Mouse (Mus musculus) forebrain, embryonic 10.5 days (tissue): ENCODE measurements at regions not wholly inside any gene's neighbourhood (a gene's known extent, or its start where the extent isn't known, plus 50 kb on each side); places are given as distances from the start of the nearest gene placed in this dataset.
"Not testable (repeated sequence)": the region's sequence is repeated elsewhere in the genome, so short reads cannot be mapped to it uniquely, and the experiment has no call there.

Experiments
- DNase-seq: peaks from one replicate; pipeline ENCODE4 v3.0.0-alpha.2; 2017; ENCODE audit warnings: low spot score; ENCODE audit errors: extremely low spot score
- H3K27ac ChIP-seq: fragments of 300-500 bp; sonication (generic); 2 replicates; pipeline ENCODE4 v1.5.1; 2016; ENCODE audit warnings: mild to moderate bottlenecking
- H3K27me3 ChIP-seq: fragments of 300-500 bp; sonication (generic); 2 replicates; pipeline ENCODE4 v1.6.1; 2016; ENCODE audit warnings: mild to moderate bottlenecking; ENCODE audit not compliant: poor library complexity, severe bottlenecking
- H3K36me3 ChIP-seq: fragments of 300-500 bp; sonication (generic); replicated peaks from 2 replicates; pipeline ENCODE4 v1.6.1; 2016; ENCODE audit warnings: mild to moderate bottlenecking, moderate library complexity
- H3K4me1 ChIP-seq: fragments of 300-500 bp; sonication (generic); 2 replicates; pipeline ENCODE4 v1.6.1; 2016
- H3K4me3 ChIP-seq: fragments of 300-500 bp; sonication (generic); 2 replicates; pipeline ENCODE4 v1.5.1; 2016; ENCODE audit warnings: mild to moderate bottlenecking, moderate library complexity
- H3K9me3 ChIP-seq: fragments of 300-500 bp; sonication (generic); 2 replicates; pipeline ENCODE4 v1.6.1; 2016; ENCODE audit warnings: mild to moderate bottlenecking, moderate library complexity
- WGBS: fragments of 180-500 bp; shearing (Covaris S2); methylation state at CpG from one replicate; pipeline ENCODE4 v1.1.7; 2016; 5-methylcytosine and 5-hydroxymethylcytosine counted together

GRCm38 (mm10) chr12:115257802-115258201 is 789.7 kb upstream of the Zfp386 start:
- Histone ChIP-seq H3K27me3 (no peaks in the 10 kb centered on the region), H3K4me3 (no peak overlapping the region), H3K27ac (no peak overlapping the region), H3K36me3 (no peaks in the 10 kb centered on the region), H3K9me3 (peaks cover 47% of the 10 kb centered on the region), H3K4me1 (no peaks in the 10 kb centered on the region)
- no peak for DNase-seq
- WGBS = 82% methylated on average over 1 of the region's 1 CpGs

DNA sequence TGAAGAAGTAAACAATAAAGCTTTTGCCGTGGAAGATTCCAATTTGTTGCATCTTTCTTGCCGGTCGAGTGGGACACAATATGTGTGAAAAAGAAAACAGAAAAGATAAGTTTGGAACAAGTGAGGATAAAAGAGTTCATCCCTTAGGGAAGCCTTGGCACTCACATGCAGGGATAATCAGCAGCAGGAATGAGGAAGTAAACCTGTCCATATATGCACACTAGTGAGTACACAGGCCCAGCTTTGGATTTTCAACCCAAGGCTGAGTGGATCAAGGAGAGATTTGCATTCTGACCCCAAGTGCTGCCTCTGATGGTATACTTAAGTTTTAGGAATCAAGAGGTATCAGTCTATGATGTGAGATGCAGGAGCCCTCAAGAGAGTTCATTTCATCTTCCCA is 788.8 kb upstream of the Zfp386 start:
- Histone ChIP-seq H3K4me1 (no peaks in the 10 kb centered on the region), H3K27me3 (no peaks in the 10 kb centered on the region), H3K27ac (no peak overlapping the region), H3K4me3 (no peak overlapping the region), H3K36me3 (no peaks in the 10 kb centered on the region), H3K9me3 (peaks cover 47% of the 10 kb centered on the region)
- DNase-seq = no peak
- WGBS = 88% methylated on average over 3 of the region's 3 CpGs

- H3K4me3 ChIP-seq, H3K27me3 ChIP-seq, H3K36me3 ChIP-seq, H3K4me1 ChIP-seq, H3K27ac ChIP-seq, DNase-seq: not testable (repeated sequence)
- H3K9me3 ChIP-seq = peaks cover 43% of the 10 kb centered on the region
These were observed 785.1 kb upstream of the Zfp386 start for GRCm38 (mm10) chr12:115262431-115262830.

GRCm38 (mm10) chr12:115276749-115277148 is 770.8 kb upstream of the Zfp386 start:
- H3K4me3 ChIP-seq, H3K36me3 ChIP-seq, H3K27me3 ChIP-seq, DNase-seq, H3K4me1 ChIP-seq, H3K27ac ChIP-seq: not testable (repeated sequence)
- peaks cover 26% of the 10 kb centered on the region for H3K9me3 ChIP-seq
- WGBS = 91% methylated on average over 1 of the region's 1 CpGs

DNA sequence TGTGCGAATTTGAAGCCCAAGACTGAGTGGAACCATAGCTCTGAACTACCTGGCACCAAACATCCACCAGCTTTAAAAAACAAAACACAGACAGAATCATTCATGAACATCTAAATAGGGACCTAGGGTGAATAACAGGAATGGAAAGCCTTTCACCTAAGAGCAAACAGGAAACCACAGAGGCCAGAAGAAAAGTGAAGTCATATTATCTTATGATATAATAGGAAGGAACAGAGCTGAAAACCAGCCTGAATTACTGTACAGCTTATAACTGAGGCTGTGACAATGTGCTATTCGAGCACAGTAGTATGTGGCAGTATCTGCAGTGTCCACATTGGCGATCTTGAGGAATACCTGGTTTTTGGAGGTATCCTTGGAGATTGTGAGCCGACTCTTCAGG is 753.8 kb upstream of the Zfp386 start:
- DNase-seq, H3K36me3 ChIP-seq, H3K4me1 ChIP-seq, H3K4me3 ChIP-seq, H3K27ac ChIP-seq, H3K27me3 ChIP-seq: not testable (repeated sequence)
- 74% methylated on average over 4 of the region's 4 CpGs for WGBS
- H3K9me3 ChIP-seq = peaks cover 22% of the 10 kb centered on the region

DNA sequence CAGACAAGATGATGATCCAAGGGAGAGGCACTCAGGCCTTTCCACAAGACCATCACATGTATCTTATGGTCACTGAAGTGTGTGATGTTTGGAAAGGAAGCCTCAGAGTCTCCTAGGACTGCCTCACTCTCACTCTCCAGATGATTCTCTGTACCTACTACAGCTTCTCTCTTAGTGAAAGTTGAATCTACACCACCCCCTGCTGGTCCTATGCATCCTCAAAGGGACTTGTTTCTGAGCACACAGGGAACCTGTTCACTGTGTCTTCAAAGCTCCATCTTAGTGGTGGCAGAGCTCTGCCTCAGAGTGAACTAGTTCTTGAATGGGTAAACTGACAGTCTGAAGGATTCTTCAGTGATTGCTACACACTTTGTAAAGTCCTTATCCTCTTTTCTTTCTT is 749.5 kb upstream of the Zfp386 start:
- DNase-seq, H3K4me3 ChIP-seq, H3K27me3 ChIP-seq, H3K36me3 ChIP-seq, H3K4me1 ChIP-seq, H3K27ac ChIP-seq: not testable (repeated sequence)
- H3K9me3 ChIP-seq = peaks cover 16% of the 10 kb centered on the region

DNA sequence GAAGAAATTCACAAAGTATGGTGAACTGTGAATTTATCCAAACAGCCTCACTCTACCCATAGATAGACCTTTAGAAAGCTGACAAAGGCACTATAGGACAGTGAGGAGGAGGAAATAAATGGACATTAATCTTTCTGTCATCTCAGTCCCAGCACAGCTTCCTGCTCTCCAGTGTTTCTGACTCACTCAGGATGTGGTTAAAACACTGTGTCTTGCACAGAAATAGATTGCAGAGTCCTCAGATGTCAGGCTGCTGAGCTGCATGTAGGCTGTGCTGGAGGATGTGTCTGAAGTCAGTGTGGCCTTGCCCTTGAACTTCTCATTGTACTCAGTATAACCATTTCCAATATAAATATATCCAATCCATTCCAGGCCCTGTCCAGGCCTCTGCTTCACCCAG is 735.6 kb upstream of the Zfp386 start:
- no peak for DNase-seq

DNA sequence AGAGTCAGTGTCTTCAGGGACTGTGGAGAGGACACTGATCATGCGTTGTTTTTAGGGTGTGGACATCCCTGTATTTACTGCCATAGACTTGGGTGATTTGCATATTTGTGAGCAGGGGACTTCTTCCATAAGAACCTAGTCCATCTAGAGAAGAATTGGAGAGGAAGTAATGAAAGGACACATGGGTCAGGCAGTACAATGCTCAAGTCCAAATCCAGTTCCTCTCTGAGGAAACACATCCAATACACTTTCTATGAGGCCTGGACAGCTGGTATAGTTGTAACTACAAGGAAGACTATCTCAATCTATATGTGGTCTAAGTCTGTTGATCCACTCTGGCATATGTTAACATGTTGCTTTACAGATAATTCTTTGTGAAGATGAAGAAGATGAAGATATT is 734.9 kb upstream of the Zfp386 start:
- WGBS = 84% methylated on average over 1 of the region's 1 CpGs
- DNase-seq = not testable (repeated sequence)

More for the DNA sequence above, 735.6 kb upstream of the Zfp386 start:
- H3K4me1 ChIP-seq = no peaks in the 10 kb centered on the region
- H3K27ac ChIP-seq = no peak overlapping the region
- peaks cover 25% of the 10 kb centered on the region; the same call in 1 of the 2 replicates for H3K9me3 ChIP-seq
- no peaks in the 10 kb centered on the region for H3K27me3 ChIP-seq
- H3K36me3 ChIP-seq = no peaks in the 10 kb centered on the region
- no peak overlapping the region for H3K4me3 ChIP-seq

DNA sequence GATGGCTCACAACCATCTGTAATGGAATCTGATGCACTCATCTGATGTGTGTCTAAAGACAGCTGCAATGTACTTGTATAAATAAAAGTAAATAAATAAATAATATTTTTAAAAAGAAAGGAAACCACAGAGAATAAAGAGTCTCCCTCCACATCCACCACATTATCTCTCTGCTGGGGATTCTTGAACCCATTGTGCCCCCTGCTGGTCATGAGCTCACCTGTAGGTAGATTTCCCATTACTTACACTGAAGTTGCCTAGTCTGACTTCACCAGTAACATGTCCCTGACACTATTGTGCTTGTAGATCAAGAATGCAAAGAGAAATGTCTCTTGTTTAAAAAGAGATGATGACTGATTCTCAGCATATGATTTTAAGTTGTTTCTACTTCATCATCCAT is 726.9 kb upstream of the Zfp386 start:
- H3K36me3 ChIP-seq, H3K27me3 ChIP-seq, H3K4me1 ChIP-seq, DNase-seq, H3K27ac ChIP-seq, H3K4me3 ChIP-seq: not testable (repeated sequence)
- peaks cover 21% of the 10 kb centered on the region for H3K9me3 ChIP-seq

More for the DNA sequence above, 734.9 kb upstream of the Zfp386 start:
- peaks cover 21% of the 10 kb centered on the region; the same call in 1 of the 2 replicates for H3K9me3 ChIP-seq
- not testable (repeated sequence) for H3K27me3 ChIP-seq, H3K27ac ChIP-seq, H3K4me1 ChIP-seq, H3K4me3 ChIP-seq, H3K36me3 ChIP-seq

GRCm38 (mm10) chr12:115328439-115328838 is 719.1 kb upstream of the Zfp386 start:
- no peak for DNase-seq
- WGBS = 60% methylated on average over 1 of the region's 1 CpGs

GRCm38 (mm10) chr12:115334770-115335169 is 712.8 kb upstream of the Zfp386 start:
- WGBS = 84% methylated on average over 3 of the region's 3 CpGs
- DNase-seq, H3K4me3 ChIP-seq, H3K36me3 ChIP-seq, H3K27ac ChIP-seq, H3K4me1 ChIP-seq, H3K27me3 ChIP-seq: not testable (repeated sequence)
- H3K9me3 ChIP-seq = peaks cover 46% of the 10 kb centered on the region

More at GRCm38 (mm10) chr12:115328439-115328838, 719.1 kb upstream of the Zfp386 start:
- H3K4me3 ChIP-seq = no peak overlapping the region
- H3K27me3 ChIP-seq = no peaks in the 10 kb centered on the region
- no peak overlapping the region for H3K27ac ChIP-seq
- H3K9me3 ChIP-seq = peaks cover 54% of the 10 kb centered on the region
- no peaks in the 10 kb centered on the region for H3K36me3 ChIP-seq
- H3K4me1 ChIP-seq = no peaks in the 10 kb centered on the region

- Histone ChIP-seq H3K36me3 (no peaks in the 10 kb centered on the region), H3K27me3 (no peaks in the 10 kb centered on the region), H3K4me3 (no peak overlapping the region), H3K27ac (no peak overlapping the region), H3K9me3 (peaks cover 53% of the 10 kb centered on the region), H3K4me1 (no peaks in the 10 kb centered on the region)
- DNase-seq = no peak
- WGBS = 81% methylated on average over 1 of the region's 1 CpGs
These were observed 710.9 kb upstream of the Zfp386 start for GRCm38 (mm10) chr12:115336594-115336993.

- H3K4me1 ChIP-seq, H3K4me3 ChIP-seq, DNase-seq, H3K36me3 ChIP-seq, H3K27ac ChIP-seq, H3K27me3 ChIP-seq: not testable (repeated sequence)
- peaks cover 19% of the 10 kb centered on the region for H3K9me3 ChIP-seq
- 73% methylated on average over 5 of the region's 6 CpGs for WGBS
These were observed 701.4 kb upstream of the Zfp386 start for GRCm38 (mm10) chr12:115346112-115346511.

GRCm38 (mm10) chr12:115359050-115359449 is 688.5 kb upstream of the Zfp386 start:
- H3K4me1 ChIP-seq, H3K27me3 ChIP-seq, H3K36me3 ChIP-seq, H3K27ac ChIP-seq, H3K4me3 ChIP-seq, DNase-seq: not testable (repeated sequence)
- WGBS = 84% methylated on average over 2 of the region's 2 CpGs
- peaks cover 18% of the 10 kb centered on the region for H3K9me3 ChIP-seq
